Mouse (Mus musculus): ENCODE measurements at regions not wholly inside any gene's neighbourhood (a gene's known extent, or its start where the extent isn't known, plus 50 kb on each side); places are given as distances from the start of the nearest gene placed in this dataset.

DNA sequence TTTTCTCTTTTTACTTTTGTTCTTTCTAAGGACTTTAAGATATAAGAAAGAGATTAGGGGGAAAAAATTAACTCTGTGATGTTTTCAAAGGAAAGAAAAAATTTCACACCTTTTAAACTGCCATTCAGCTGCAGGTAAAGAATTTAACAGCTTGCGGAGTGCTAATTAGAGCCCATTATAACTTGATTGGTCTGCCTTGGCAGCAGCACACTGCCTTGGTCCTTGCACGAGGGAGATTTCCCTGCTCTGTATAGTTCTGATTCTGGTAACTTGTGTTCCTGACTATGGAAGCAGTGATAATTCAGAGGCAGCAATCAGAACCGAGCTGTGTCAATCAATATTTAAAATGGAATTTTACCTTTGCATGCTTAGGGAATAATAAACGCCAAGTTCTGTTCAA lies 218.3 kb upstream of the Dach1 start:
- no peak for TF ChIP-seq MAX (IDR thresholded peaks at IDR 0.05; ENCODE audit: low read depth)
- no peak for TF ChIP-seq POLR2A (IDR thresholded peaks at IDR 0.05; ENCODE audit: insufficient read length, low read depth)
- TF ChIP-seq TCF3 (IDR thresholded peaks at IDR 0.05; ENCODE audit: insufficient read length, low read depth), result no peak
- TF ChIP-seq E2F4 (IDR thresholded peaks at IDR 0.05; ENCODE audit: insufficient read depth), result no peak
- no peak for TF ChIP-seq POLR2AphosphoS2 (IDR thresholded peaks at IDR 0.05; ENCODE audit: insufficient read length, low read depth)
- no peak for TF ChIP-seq MYOG (IDR thresholded peaks at IDR 0.05; ENCODE audit: control insufficient read depth in 1 of 3, insufficient read depth in 1 of 3, insufficient read length in 2 of 3, low read depth in 2 of 3)
- TF ChIP-seq TCF12 (IDR thresholded peaks at IDR 0.05; ENCODE audit: insufficient read depth, poor library complexity, severe bottlenecking), result no peak
- TF ChIP-seq MYOD1 (IDR thresholded peaks at IDR 0.05; ENCODE audit: control insufficient read depth in 1 of 3, insufficient read length in 2 of 3, low read depth in 2 of 3), result no peak
- no peak for TF ChIP-seq USF1 (IDR thresholded peaks at IDR 0.05; ENCODE audit: low read depth)
- no peak for TF ChIP-seq REST (IDR thresholded peaks at IDR 0.05; ENCODE audit: insufficient read depth, insufficient read length)
- TF ChIP-seq SRF (IDR thresholded peaks at IDR 0.05; ENCODE audit: control insufficient read depth, insufficient read length, low read depth), result no peak
- no peak for TF ChIP-seq CEBPB (IDR thresholded peaks at IDR 0.05; ENCODE audit: insufficient read depth, poor library complexity, severe bottlenecking)

Data from myocyte (in vitro differentiated cells).